Comparison of ENCODE assay signal across 8 mouse cellular contexts in the genomic region with DNA sequence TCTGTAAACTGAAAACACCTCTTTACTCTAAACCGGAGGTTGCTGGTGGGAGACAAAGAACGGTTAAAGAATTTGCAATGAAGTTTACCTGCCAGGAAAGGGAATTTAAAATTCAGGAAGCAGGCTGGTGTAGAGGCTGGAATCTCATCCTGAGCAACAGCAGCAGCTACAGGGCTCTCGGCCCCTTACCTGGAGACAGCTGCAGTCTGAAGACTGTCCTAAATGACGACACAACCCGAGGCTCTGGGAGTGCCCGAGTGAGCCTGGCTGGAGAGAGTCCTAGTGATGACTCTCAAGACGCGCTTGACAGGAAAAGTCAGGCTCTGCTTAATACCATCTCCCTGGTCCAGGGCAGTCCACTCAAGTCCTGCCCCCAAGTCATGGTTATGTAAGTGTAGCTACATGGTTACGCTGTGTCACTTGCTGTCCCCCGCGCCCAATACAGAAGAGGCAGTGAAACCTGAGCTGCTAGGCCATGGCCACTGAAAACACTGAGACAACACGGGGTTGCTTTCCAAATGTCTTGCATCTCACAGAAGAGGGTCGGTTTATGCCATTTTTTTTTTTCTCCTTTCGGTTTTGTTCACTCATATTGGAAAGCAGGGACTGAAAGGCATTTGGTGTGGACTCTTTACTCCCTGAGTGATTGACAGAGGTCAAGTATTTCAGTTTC. TPM values are rescaled to one million over a fixed set of nuclear protein-coding genes. Genes with fewer than 3 reads are reported as not detected.
DNase-seq lines count a peak whose midpoint lies in the region; ATAC-seq lines count a peak whose summit lies in the region.

No protein-coding gene starts in this region.

- H3K4me1 ChIP-seq in heart, embryonic 14.5 days (ENCODE audit: control insufficient read depth in 2 of 2, insufficient read depth in 2 of 2, low read length in 2 of 2): peaks cover 32 to 70% of the 10 kb centered on the region in 2 experiments
- peaks cover 22% of the 10 kb centered on the region for H3K4me1 ChIP-seq in limb, embryonic 15.5 days

- H3K4me2 ChIP-seq in heart, embryonic 14.5 days (ENCODE audit: low read length): peak overlapping the region; percentile 41
- H3K4me2 ChIP-seq in limb, embryonic 15.5 days: no peak overlapping the region

- peak; percentile 73 for ATAC-seq in common myeloid progenitor, adult 5-6 weeks (replicated peaks; ENCODE audit: low read depth, poor library complexity, severe bottlenecking)
- ATAC-seq in heart, embryonic 14.5 days (ENCODE audit: insufficient number of reproducible peaks, insufficient read depth, low FRiP score, low read depth): peak; percentile 37; the same call in 1 of the 2 replicates
- ATAC-seq in limb, embryonic 15.5 days (ENCODE audit: insufficient number of reproducible peaks, low FRiP score, low TSS enrichment, low read depth): no peak

- H3K27me3 ChIP-seq in heart, embryonic 14.5 days (ENCODE audit: control insufficient read depth, insufficient read depth, low read length): no peaks in the 10 kb centered on the region
- no peaks in the 10 kb centered on the region for H3K27me3 ChIP-seq in limb, embryonic 15.5 days

- DNase-seq in right cerebral cortex, adult 18-20 months: peak; percentile 23
- no peak for DNase-seq in right cerebral cortex, postnatal 14 days
- peak; percentile 98 for DNase-seq in skeletal muscle tissue, adult 2 months (ENCODE audit: low read depth, low spot score)
- DNase-seq in Muller cell, postnatal 12 days (ENCODE audit: inconsistent ontology term): no peak
- no peak for DNase-seq in thymus, postnatal 4 days

- no peaks in the 10 kb centered on the region for H3K36me3 ChIP-seq in heart, embryonic 14.5 days (ENCODE audit: control insufficient read depth, insufficient read depth, low read length)
- no peaks in the 10 kb centered on the region for H3K36me3 ChIP-seq in limb, embryonic 15.5 days

- peak overlapping the region; percentile 39 for H3K9ac ChIP-seq in heart, embryonic 14.5 days (ENCODE audit: low read length)
- H3K9ac ChIP-seq in limb, embryonic 15.5 days: no peak overlapping the region

- no peak overlapping the region for H3K4me3 ChIP-seq in heart, embryonic 14.5 days (ENCODE audit: control insufficient read depth in 1 of 2, insufficient read depth in 1 of 2, low read depth in 1 of 2, low read length in 2 of 2)
- no peak overlapping the region for H3K4me3 ChIP-seq in limb, embryonic 15.5 days

- H3K27ac ChIP-seq in heart, embryonic 14.5 days (replicated peaks in 1 of 2; ENCODE audit: control insufficient read depth in 1 of 2, insufficient read depth in 1 of 2, low read depth in 2 of 2, low read length in 2 of 2): peak overlapping the region; percentile 13 to 74
- peak overlapping the region; percentile 43; the same call in 1 of the 2 replicates for H3K27ac ChIP-seq in limb, embryonic 15.5 days

- no peaks in the 10 kb centered on the region for H3K9me3 ChIP-seq in heart, embryonic 14.5 days (ENCODE audit: control insufficient read depth, low read length)
- no peaks in the 10 kb centered on the region for H3K9me3 ChIP-seq in limb, embryonic 15.5 days

- WGBS in heart, embryonic 14.5 days: 25% methylated on average over 14 of the region's 14 CpGs
- WGBS in limb, embryonic 15.5 days: 21% methylated on average over 14 of the region's 14 CpGs

RNA-seq across cellular contexts. Expression of a gene that starts 13.5 kb away (rescaled TPM):
- 80.8 and 105 TPM in 2 replicates for total RNA-seq in common myeloid progenitor, adult 5-6 weeks (2017)
- 48.0 and 50.5 TPM in 2 replicates for polyA plus RNA-seq in heart, embryonic 14.5 days (2014; fragmentation: Nextera tagmentation; extraction: Ambion mirVana)
- 45.4 and 46.6 TPM in 2 replicates for polyA plus RNA-seq in limb, embryonic 15.5 days (2015; fragmentation: Nextera tagmentation; extraction: Ambion mirVana)

RNA-seq across cellular contexts. Expression of a gene that starts 50.0 kb away (rescaled TPM):
- total RNA-seq in common myeloid progenitor, adult 5-6 weeks (2017): 79.9 and 124 TPM in 2 replicates
- polyA plus RNA-seq in heart, embryonic 14.5 days (2014; fragmentation: Nextera tagmentation; extraction: Ambion mirVana): 57.0 and 63.1 TPM in 2 replicates
- polyA plus RNA-seq in limb, embryonic 15.5 days (2015; fragmentation: Nextera tagmentation; extraction: Ambion mirVana): 62.3 and 62.7 TPM in 2 replicates

Comparison
In these comparisons a context has a peak if more than half of its experiments do, and no peak if none do; other contexts are left out.
1. DNase-seq: peak in right cerebral cortex, adult 18-20 months (single experiment) and skeletal muscle tissue, adult 2 months (single experiment); none in right cerebral cortex, postnatal 14 days (single experiment), Muller cell, postnatal 12 days (single experiment) and thymus, postnatal 4 days (single experiment).